Mouse (Mus musculus) kidney, adult 2 months (tissue): ENCODE measurements at regions not wholly inside any gene's neighbourhood (a gene's known extent, or its start where the extent isn't known, plus 50 kb on each side); places are given as distances from the start of the nearest gene placed in this dataset.

ENCODE experiments used
- DNase-seq: peaks from one replicate; pipeline ENCODE4 v3.0.0; 2021
- H3K27ac ChIP-seq: fragments of 200-500 bp; 2 replicates; pipeline ENCODE4 v1.5.1; 2012; ENCODE audit warnings: low read depth, low read length, control low read depth, inconsistent platforms; ENCODE audit not compliant: insufficient read depth
- H3K27me3 ChIP-seq: fragments of 200-500 bp; replicated peaks from 2 replicates; pipeline ENCODE4 v1.6.1; 2012; ENCODE audit warnings: mild to moderate bottlenecking, moderate library complexity, low read length, inconsistent platforms; ENCODE audit not compliant: control insufficient read depth, insufficient read depth
- H3K36me3 ChIP-seq: fragments of 200-500 bp; 2 replicates; pipeline ENCODE4 v1.6.1; 2012; ENCODE audit warnings: mild to moderate bottlenecking, moderate library complexity, low read length, inconsistent platforms; ENCODE audit not compliant: control insufficient read depth, insufficient read depth
- H3K4me1 ChIP-seq: fragments of 200-500 bp; 2 replicates; pipeline ENCODE4 v1.6.1; 2011; ENCODE audit warnings: low read length; ENCODE audit not compliant: control insufficient read depth, insufficient read depth
- H3K4me3 ChIP-seq: fragments of 200-500 bp; 2 replicates; pipeline ENCODE4 v1.5.1; 2011; ENCODE audit warnings: mild to moderate bottlenecking, low read depth, low read length, control low read depth; ENCODE audit not compliant: insufficient read depth
- CTCF ChIP-seq: fragments of 200-500 bp; conservative IDR thresholded peaks from 2 replicates; pipeline ENCODE4 v1.5.1; 2011; ENCODE audit warnings: low read depth, mild to moderate bottlenecking, control low read depth, low read length, moderate library complexity, mixed read lengths; ENCODE audit not compliant: insufficient read depth, insufficient read length
- POLR2A ChIP-seq: fragments of 200-500 bp; IDR thresholded peaks from one replicate; pipeline ENCODE4 v1.6.1; 2011; ENCODE audit warnings: low read depth, low read length, control low read depth
- WGBS: fragments of 180-500 bp; shearing (Covaris S2); methylation state at CpG from one replicate; pipeline ENCODE4 v1.1.7; 2018; 5-methylcytosine and 5-hydroxymethylcytosine counted together

DNA sequence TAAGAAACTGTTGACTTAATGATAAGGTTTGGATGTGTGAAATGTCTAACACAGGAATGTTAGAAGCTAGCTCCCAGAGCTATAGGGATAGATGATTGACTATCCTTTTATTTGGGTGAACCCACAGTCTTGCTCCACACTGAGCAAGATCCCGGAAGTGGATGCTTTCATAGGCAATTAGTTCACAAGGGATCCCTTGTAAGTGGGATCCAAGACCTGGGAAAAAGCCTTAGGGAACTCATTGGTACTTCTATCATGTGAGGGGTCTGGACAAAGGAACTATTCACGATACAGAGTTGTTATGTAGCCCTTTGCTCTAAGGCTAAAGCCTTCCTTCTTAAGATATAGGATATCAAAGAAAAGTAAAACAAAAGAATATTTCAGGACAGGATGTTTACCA is 245.9 kb upstream of the Mon1b start:
- H3K36me3 ChIP-seq = no peaks in the 10 kb centered on the region
- H3K4me3 ChIP-seq = no peak overlapping the region
- no peak overlapping the region for H3K27ac ChIP-seq
- no peak for TF ChIP-seq POLR2A
- no peak for TF ChIP-seq CTCF
- WGBS = 55% methylated on average over 2 of the region's 2 CpGs
- no peaks in the 10 kb centered on the region for H3K27me3 ChIP-seq
- no peaks in the 10 kb centered on the region for H3K4me1 ChIP-seq
- DNase-seq = no peak

DNA sequence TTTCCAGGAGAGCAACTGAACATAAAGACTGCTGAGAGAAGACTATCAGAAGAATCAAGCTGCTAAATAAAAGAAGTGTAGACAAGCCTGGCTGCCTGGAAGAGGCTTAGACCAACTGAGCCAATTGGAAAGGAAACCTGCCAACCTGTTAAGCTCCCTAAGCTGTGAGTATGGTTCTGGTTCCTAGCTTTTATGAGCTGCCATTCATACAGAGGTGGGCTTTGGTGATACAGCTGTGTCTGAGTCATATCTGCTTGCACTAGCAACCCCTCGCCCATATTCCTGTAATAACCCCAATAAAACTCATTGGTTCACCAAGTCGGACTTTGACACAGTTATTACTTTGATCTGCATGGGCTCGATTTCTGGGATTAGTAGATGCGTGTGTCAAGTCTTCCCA is 245.3 kb upstream of the Mon1b start:
- WGBS = 49% methylated on average over 4 of the region's 4 CpGs
- Histone ChIP-seq H3K4me3 (no peak overlapping the region), H3K27me3 (no peaks in the 10 kb centered on the region), H3K36me3 (no peaks in the 10 kb centered on the region), H3K27ac (no peak overlapping the region), H3K4me1 (no peaks in the 10 kb centered on the region)
- no peak for DNase-seq
- no peak for TF ChIP-seq CTCF
- TF ChIP-seq POLR2A = no peak

DNA sequence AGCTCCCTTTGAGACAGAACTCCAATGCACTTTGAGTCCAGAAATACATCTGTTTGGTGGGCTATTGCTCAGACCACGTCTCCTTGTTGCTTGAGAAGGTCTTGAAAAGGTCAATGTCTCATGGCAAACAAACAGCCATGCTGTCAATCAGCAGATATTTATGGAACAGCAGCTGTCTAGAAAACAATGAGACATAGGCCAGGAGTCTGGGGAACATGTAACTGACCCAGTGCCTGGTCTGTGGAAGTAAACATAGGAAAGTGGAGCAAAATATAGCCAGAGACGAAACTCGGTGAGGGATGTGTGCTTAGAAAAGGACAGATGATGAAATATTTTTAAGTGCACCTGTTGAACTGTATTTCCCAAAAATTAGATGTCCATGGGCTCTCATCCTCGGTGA is 241.1 kb upstream of the Mon1b start:
- no peak for DNase-seq
- 76% methylated on average over 4 of the region's 4 CpGs for WGBS

DNA sequence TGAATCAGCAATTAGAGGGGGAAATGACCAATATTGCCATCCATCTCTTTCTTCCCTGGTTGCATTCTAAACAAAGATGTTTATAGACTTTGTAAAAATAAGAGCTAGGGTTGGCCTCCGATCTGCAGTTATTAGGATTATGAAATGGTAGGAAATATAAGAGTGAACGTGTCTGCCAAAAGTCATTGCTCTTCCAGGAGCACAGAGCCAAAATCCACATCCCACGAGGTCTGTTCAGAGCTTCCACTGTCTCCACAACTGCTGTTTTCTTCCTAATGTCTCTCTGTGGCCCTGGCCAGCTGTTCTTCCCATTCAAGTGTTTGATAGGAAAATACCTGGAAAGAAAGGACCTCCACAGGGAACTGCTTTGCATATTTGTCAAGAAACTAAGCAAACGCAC is 230.2 kb upstream of the Mon1b start:
- Histone ChIP-seq H3K27ac (no peak overlapping the region), H3K27me3 (no peaks in the 10 kb centered on the region), H3K4me1 (no peaks in the 10 kb centered on the region), H3K4me3 (no peak overlapping the region), H3K36me3 (no peaks in the 10 kb centered on the region)
- no peak for TF ChIP-seq POLR2A
- TF ChIP-seq CTCF = no peak
- 59% methylated on average over 4 of the region's 4 CpGs for WGBS
- no peak for DNase-seq

More for the DNA sequence above, 241.1 kb upstream of the Mon1b start:
- TF ChIP-seq CTCF (no peak), POLR2A (no peak)
- no peaks in the 10 kb centered on the region for H3K36me3 ChIP-seq
- H3K27me3 ChIP-seq = no peaks in the 10 kb centered on the region
- no peak overlapping the region for H3K27ac ChIP-seq
- no peak overlapping the region for H3K4me3 ChIP-seq
- H3K4me1 ChIP-seq = no peaks in the 10 kb centered on the region

DNA sequence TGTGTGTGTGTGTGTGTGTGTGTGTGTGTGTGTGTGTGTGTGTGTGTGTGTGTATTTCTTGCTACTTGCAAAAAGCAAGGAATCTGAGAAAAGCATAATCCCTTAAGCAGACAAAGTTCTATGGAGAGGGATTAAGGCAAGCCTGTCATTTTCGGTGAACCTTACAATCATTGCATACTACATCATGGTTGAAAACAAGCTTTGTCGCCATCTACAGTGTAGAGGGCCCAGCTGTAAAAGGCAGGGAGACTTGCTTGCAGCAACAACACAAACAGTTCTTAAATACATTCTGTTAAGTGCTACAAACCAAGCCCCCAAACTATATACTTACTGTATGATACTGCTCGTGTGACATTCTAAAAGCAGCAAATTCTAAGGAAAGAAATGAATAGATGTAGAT is 216.0 kb upstream of the Mon1b start:
- no peak for DNase-seq
- Histone ChIP-seq H3K27me3 (no peaks in the 10 kb centered on the region), H3K27ac (no peak overlapping the region), H3K4me3 (no peak overlapping the region), H3K36me3 (no peaks in the 10 kb centered on the region), H3K4me1 (no peaks in the 10 kb centered on the region)
- WGBS = 82% methylated on average over 3 of the region's 3 CpGs
- TF ChIP-seq POLR2A = no peak
- no peak for TF ChIP-seq CTCF

DNA sequence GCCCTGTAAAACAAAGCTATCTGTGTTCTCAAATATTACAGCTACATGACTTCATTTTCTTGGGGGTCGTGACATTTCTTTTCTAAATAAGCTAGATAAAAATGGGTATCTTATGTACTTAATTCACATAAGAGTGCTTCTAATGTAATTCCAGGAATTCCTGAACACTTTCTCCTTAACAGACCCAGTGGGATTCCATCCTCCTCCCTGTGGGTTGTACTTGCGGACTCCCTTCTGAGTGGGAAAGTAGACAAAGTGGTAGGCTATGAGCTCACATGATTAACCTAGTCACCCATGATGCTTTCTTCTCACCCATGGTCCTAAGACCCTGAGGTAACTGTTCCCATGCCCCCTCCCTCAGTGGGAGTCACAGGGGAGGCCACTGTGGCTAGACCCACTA is 212.7 kb upstream of the Mon1b start:
- TF ChIP-seq POLR2A (no peak), CTCF (no peak)
- H3K4me3 ChIP-seq = no peak overlapping the region
- no peak overlapping the region for H3K27ac ChIP-seq
- no peaks in the 10 kb centered on the region for H3K36me3 ChIP-seq
- H3K27me3 ChIP-seq = no peaks in the 10 kb centered on the region
- DNase-seq = no peak
- H3K4me1 ChIP-seq = no peaks in the 10 kb centered on the region
- WGBS = 86% methylated on average over 2 of the region's 2 CpGs

DNA sequence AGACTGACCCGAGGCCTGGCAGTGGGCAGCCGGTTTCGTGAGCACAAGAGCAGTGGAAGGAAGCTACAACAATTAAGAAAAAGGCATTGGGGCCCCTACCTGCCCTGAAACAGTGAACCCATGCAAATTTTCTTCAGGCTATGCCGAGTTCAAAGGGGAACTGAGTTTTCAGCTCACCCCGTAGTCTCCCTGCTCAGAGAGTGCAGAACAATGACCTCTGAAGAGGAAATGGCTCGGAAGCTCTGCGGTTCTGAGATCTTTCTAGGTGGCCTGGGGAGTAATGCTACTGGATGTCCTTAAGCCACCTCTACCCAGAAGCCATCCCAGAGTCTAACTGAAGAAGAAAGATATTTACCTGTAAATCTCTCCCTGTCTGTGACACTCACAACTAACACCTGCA is 196.3 kb upstream of the Mon1b start:
- Histone ChIP-seq H3K4me1 (no peaks in the 10 kb centered on the region), H3K27me3 (no peaks in the 10 kb centered on the region), H3K36me3 (no peaks in the 10 kb centered on the region), H3K27ac (no peak overlapping the region), H3K4me3 (no peak overlapping the region)
- DNase-seq = no peak
- 57% methylated on average over 7 of the region's 7 CpGs for WGBS
- TF ChIP-seq CTCF (no peak), POLR2A (no peak)

DNA sequence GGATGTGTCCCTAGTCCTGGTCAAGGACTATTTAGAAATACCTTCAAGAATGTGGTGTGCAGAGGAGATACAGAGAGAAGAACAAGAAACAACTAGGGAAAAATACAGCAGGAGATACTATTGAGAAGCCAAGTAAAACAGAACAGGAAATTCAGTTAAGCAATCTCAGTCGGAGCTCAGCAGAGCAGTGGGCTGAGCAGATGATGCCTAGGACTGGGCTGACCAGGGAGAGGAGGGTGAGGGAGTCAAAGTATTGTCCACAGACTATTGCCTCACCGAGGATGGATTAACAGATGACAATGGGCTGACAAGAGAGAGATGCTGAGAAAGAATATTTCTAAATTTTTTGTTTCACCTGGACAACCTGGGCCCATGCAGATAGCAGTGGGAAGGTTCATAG is 181.4 kb upstream of the Mon1b start:
- WGBS = 68% methylated on average over 2 of the region's 2 CpGs
- H3K4me3 ChIP-seq = no peak overlapping the region
- TF ChIP-seq POLR2A (no peak), CTCF (no peak)
- H3K36me3 ChIP-seq = no peaks in the 10 kb centered on the region
- no peaks in the 10 kb centered on the region for H3K27me3 ChIP-seq
- DNase-seq = no peak
- H3K27ac ChIP-seq = no peak overlapping the region
- no peaks in the 10 kb centered on the region for H3K4me1 ChIP-seq
